Mouse (Mus musculus) left cerebral cortex, postnatal 10 days (tissue): Measurements from ENCODE around the gene Fez1. TPM values are rescaled to one million over a fixed set of nuclear protein-coding genes. Genes with fewer than 3 reads are reported as not detected.

Experiments used
- total RNA-seq, 2 experiments: library from RNA; stranded (reverse); gene quantifications; 2 replicates each; pipeline ENCODE4 v1.2.3; 2021

Fez1 gene
- total RNA-seq, 2 experiments from 2014 or later, result 375 to 377 TPM

Other genes with a start within 250 kb of the Fez1 start
- not detected for gene Gm17689, start 239.2 kb upstream of the Fez1 start, total RNA-seq
- gene A630095E13Rik, start 178.5 kb upstream of the Fez1 start, total RNA-seq, result not detected
- gene Acrv1, start 128.6 kb upstream of the Fez1 start, total RNA-seq, result not detected
- 1 to 10 TPM; 2.3 to 3.1 TPM for gene Chek1, start 94.8 kb upstream of the Fez1 start, total RNA-seq
- 10 to 100 TPM; 75.0 to 76.6 TPM for gene Stt3a, start 54.2 kb upstream of the Fez1 start, total RNA-seq
- gene Ei24, start 24.5 kb upstream of the Fez1 start, total RNA-seq, result 100 to 1,000 TPM; 125 to 130 TPM